Mouse (Mus musculus) intestine, postnatal 0 days (tissue): ENCODE measurements around the gene Commd2. TPM values are rescaled to one million over a fixed set of nuclear protein-coding genes. Genes with fewer than 3 reads are reported as not detected.
A peak's percentile ranks its signal among the peaks of the same experiment; 100 is the strongest.

Source experiments
- ATAC-seq: fragments of 200-750 bp; cut with Nextera tagmentation; 2 replicates; pipeline ENCODE4 v1.8.0; 2017; ENCODE audit warnings: mild to moderate bottlenecking, moderate TSS enrichment, moderate library complexity
- H3K27ac ChIP-seq: fragments of 300-500 bp; sonication (generic); 2 replicates; pipeline ENCODE4 v1.5.1; 2014; ENCODE audit warnings: mild to moderate bottlenecking, low read depth, low read length, moderate library complexity
- H3K27me3 ChIP-seq: fragments of 300-500 bp; sonication (generic); replicated peaks from 2 replicates; pipeline ENCODE4 v1.6.1; 2014; ENCODE audit warnings: low read length, mixed read lengths; ENCODE audit not compliant: control insufficient read depth, insufficient read depth
- H3K36me3 ChIP-seq: fragments of 300-500 bp; sonication (generic); 2 replicates; pipeline ENCODE4 v1.6.1; 2014; ENCODE audit warnings: mild to moderate bottlenecking, moderate library complexity; ENCODE audit not compliant: control insufficient read depth, insufficient read depth
- H3K4me1 ChIP-seq: fragments of 300-500 bp; sonication (generic); replicated peaks from 2 replicates; pipeline ENCODE4 v1.6.1; 2014; ENCODE audit warnings: antibody characterized with exemption, low read length, mixed read lengths; ENCODE audit not compliant: control insufficient read depth, insufficient read depth
- H3K4me2 ChIP-seq: fragments of 300-500 bp; sonication (generic); replicated peaks from 2 replicates; pipeline ENCODE4 v1.6.1; 2014; ENCODE audit warnings: low read depth, mild to moderate bottlenecking, moderate library complexity
- H3K4me3 ChIP-seq: fragments of 300-500 bp; sonication (generic); 2 replicates; pipeline ENCODE4 v1.5.1; 2014; ENCODE audit warnings: low read depth, low read length
- H3K9ac ChIP-seq: fragments of 300-500 bp; sonication (generic); 2 replicates; pipeline ENCODE4 v1.6.1; 2014; ENCODE audit warnings: mild to moderate bottlenecking, low read depth, low read length
- H3K9me3 ChIP-seq: fragments of 300-500 bp; sonication (generic); 2 replicates; pipeline ENCODE4 v1.6.1; 2016; ENCODE audit warnings: mixed run types; ENCODE audit not compliant: control insufficient read depth
- CTCF ChIP-seq: sonication (generic); IDR thresholded peaks from 2 replicates; pipeline ENCODE4 v1.5.1; 2016; ENCODE audit warnings: low read depth, mild to moderate bottlenecking, control low read depth, antibody characterized with exemption, moderate library complexity
- WGBS: fragments of 180-500 bp; shearing (Covaris S2); extraction: QIAGEN DNeasy Blood & Tissue Kit; methylation state at CpG from one replicate; pipeline ENCODE4 v1.1.7; 2014; 5-methylcytosine and 5-hydroxymethylcytosine counted together
- polyA plus RNA-seq: library from polyadenylated mRNA; unstranded; fragments of >200 nt; fragmentation: Nextera tagmentation; extraction: Ambion mirVana; gene quantifications from 2 replicates; pipeline ENCODE4 v1.2.1, GENCODE M21; 2015

The Commd2 gene
- polyA plus RNA-seq, result 71.0 and 72.5 TPM in 2 replicates

DNA sequence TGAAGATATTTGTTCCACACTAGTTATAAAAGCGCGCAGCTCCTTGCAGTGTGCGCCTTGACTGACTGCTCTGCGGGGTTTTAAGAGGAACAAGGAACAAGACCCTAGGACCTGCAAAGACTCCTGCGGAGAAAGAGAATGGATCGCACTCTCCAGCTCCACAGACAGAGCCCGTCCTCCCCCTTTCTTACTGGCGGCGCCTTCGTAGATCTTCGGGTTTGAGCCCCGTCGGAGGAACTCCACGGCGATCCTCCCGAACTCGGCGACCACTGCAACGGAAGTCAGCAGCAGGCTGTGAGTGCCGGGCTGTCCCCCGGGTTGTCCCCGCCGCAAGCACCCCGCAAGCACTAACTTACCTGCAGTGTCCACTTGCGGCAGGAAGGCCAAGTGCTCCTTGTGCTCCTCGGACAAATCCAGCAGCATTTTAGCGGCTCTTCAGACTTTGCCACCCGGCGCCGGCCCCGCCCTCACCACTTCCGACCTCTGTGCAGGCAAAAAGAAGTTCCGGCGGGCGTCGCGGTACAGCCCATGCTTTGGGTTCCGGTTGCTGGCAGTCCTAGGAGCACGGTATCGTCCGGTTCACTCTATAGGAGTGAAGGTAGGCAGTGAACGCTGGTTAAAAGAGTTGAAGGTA, at the start of gene Commd2:
Gene Commd2, minus strand, starts transcription at position 485 of the 634 bp plus-strand sequence.
- Histone ChIP-seq H3K9ac (peak within 1 kb of the TSS; percentile 87), H3K4me1 (no peaks in the 10 kb centered on the region), H3K27ac (peak within 1 kb of the TSS; percentile 79), H3K4me3 (peak within 1 kb of the TSS; percentile 87), H3K36me3 (peaks cover 4% of the 10 kb centered on the region; the same call in 1 of the 2 replicates), H3K4me2 (peak within 1 kb of the TSS; percentile 73), H3K27me3 (no peaks in the 10 kb centered on the region), H3K9me3 (no peaks in the 10 kb centered on the region)
- peak; percentile 99 for ATAC-seq
- under 1% methylated on average over 42 of the region's 42 CpGs for WGBS
- peak; percentile 30 for TF ChIP-seq CTCF

DNA sequence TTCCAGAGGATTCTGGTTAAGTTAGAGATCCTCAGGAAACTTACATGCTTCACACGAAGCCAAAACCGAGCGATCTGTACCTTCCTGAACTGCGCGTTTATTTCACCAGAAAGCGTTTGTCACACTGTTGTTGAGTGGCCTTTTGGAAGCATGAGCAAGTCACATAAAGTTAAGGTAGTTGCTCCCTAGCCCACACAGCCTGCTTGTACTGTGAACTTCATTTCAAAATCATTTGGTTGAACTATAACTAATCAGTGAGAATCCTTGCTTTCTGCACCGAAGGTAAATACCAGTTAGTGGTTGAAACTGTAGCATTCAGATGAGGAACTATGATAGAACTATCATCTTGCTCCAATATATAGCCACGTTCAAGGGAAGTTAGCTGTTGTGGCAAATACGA, 45.3 kb upstream of the Commd2 start:
- TF ChIP-seq CTCF, result no peak
- ATAC-seq, result no peak
- WGBS, result 80% methylated on average over 9 of the region's 9 CpGs
- Histone ChIP-seq H3K36me3 (no peaks in the 10 kb centered on the region), H3K9me3 (no peaks in the 10 kb centered on the region), H3K27ac (no peak overlapping the region), H3K4me3 (no peak overlapping the region), H3K4me1 (no peaks in the 10 kb centered on the region), H3K4me2 (no peak overlapping the region), H3K27me3 (no peaks in the 10 kb centered on the region), H3K9ac (no peak overlapping the region)

DNA sequence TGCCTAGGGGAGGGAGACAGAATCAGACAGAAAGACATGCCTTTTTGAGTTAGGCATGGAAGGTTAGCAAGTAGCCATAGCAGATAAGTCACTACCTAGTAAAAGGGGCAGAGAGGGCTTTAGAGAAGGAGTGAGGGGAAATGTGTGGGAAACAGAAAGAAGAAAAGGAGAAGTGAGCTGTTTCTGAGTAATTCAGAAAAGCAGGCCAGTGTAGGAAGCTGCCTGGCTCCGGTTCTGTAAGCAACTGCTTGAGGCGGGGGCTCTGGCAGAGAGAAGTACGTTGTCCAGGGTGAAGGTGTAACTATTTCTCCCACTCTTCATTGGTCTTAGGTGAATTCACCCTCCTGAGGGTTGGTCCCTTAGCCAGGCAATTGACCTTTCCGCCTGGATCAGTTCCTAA, 44.7 kb upstream of the Commd2 start:
- Histone ChIP-seq H3K4me1 (no peaks in the 10 kb centered on the region), H3K9me3 (no peaks in the 10 kb centered on the region), H3K27ac (no peak overlapping the region), H3K9ac (no peak overlapping the region), H3K36me3 (no peaks in the 10 kb centered on the region), H3K4me2 (no peak overlapping the region), H3K4me3 (no peak overlapping the region), H3K27me3 (no peaks in the 10 kb centered on the region)
- WGBS, result 79% methylated on average over 4 of the region's 4 CpGs
- no peak for TF ChIP-seq CTCF
- no peak for ATAC-seq

DNA sequence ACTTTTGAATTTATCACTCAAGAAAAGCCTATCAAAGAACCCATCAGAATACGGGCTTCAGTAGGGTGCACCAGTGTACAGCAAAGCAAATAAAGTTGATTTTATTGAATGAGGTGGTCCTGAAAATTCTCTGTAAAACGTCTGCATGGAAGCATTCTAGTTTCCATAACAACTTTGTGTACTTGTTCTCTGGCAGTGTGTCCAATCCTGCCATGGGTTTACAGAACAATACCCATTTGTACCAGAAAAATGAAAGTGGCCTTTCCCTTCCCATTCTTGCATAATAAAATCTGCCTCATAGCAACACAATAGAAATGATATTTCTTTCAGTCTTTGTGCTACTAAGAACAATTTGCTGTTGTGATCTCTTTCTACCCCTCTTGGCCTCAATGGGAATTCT, 41.2 kb upstream of the Commd2 start, which contains the start of gene Ankub1:
Gene Ankub1, minus strand, starts transcription at position 81 of the 400 bp plus-strand sequence.
- Histone ChIP-seq H3K4me1 (no peaks in the 10 kb centered on the region), H3K4me3 (no peak within 1 kb of the TSS), H3K36me3 (no peaks in the 10 kb centered on the region), H3K27me3 (no peaks in the 10 kb centered on the region), H3K27ac (no peak within 1 kb of the TSS), H3K9ac (no peak within 1 kb of the TSS), H3K4me2 (no peak within 1 kb of the TSS), H3K9me3 (no peaks in the 10 kb centered on the region)
- WGBS, result 50% methylated on average over 2 of the region's 2 CpGs
- ATAC-seq, result no peak
- TF ChIP-seq CTCF, result no peak

DNA sequence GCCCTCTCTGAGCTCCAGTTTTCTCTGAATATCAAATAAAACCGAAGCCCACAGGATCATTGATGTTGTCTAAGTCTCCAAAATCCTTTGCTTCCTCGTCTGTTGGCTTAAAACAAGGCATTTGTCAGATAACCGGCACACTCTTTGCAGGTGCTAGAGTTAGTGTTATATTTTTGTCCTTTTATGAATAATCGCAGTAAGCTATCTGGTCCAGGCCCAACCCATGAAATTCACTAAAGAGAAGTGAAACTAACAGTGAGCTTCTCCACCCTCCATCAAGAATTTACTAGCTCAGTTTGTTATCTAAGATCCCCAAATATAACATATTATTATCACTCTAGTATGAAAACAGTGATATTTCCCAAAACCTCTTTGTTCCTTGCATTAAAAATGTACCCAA, 40.3 kb upstream of the Commd2 start:
- TF ChIP-seq CTCF, result no peak
- 76% methylated on average over 4 of the region's 4 CpGs for WGBS
- ATAC-seq, result no peak
- H3K4me1 ChIP-seq, result no peaks in the 10 kb centered on the region
- no peaks in the 10 kb centered on the region for H3K9me3 ChIP-seq
- H3K9ac ChIP-seq, result no peak overlapping the region
- no peaks in the 10 kb centered on the region for H3K36me3 ChIP-seq
- no peaks in the 10 kb centered on the region for H3K27me3 ChIP-seq
- H3K4me2 ChIP-seq, result no peak overlapping the region
- H3K4me3 ChIP-seq, result no peak overlapping the region
- H3K27ac ChIP-seq, result no peak overlapping the region

DNA sequence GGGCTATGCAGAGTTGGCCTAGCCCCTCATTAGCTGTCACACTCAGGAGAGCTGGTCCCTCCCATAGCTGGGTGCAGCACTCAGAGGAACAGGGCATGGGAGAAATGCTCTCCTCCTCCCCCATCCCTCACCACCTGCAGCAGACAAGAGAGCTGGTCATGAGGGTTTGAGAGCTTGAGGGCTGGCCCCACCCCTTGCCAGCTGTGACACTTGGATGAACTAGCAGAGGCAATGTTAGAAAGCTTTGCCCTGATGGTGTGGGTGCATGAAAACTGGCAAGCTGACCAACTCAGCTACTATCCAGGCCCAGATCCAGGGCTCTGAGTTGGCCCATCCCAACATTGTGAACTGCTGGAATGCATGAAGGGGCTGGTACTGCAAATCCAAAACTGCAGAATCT, 26.3 kb upstream of the Commd2 start:
- Histone ChIP-seq H3K4me1 (no peaks in the 10 kb centered on the region), H3K27ac (no peak overlapping the region), H3K4me2 (no peak overlapping the region), H3K36me3 (no peaks in the 10 kb centered on the region), H3K27me3 (no peaks in the 10 kb centered on the region), H3K9ac (no peak overlapping the region), H3K4me3 (no peak overlapping the region), H3K9me3 (no peaks in the 10 kb centered on the region)
- ATAC-seq, result no peak
- no peak for TF ChIP-seq CTCF
